Mouse (Mus musculus) heart, adult 2 months (tissue): ENCODE measurements at regions not wholly inside any gene's neighbourhood (a gene's known extent, or its start where the extent isn't known, plus 50 kb on each side); places are given as distances from the start of the nearest gene placed in this dataset.

Source experiments
- DNase-seq, 2 experiments: peaks; one replicate each; pipeline ENCODE4 v3.0.0; 2021
- H3K27ac ChIP-seq: fragments of 200-600 bp; 2 replicates; pipeline ENCODE4 v1.8.1; 2022
- H3K27me3 ChIP-seq: fragments of 200-500 bp; 2 replicates; pipeline ENCODE4 v1.6.1; 2012; ENCODE audit warnings: mild to moderate bottlenecking, low read length, inconsistent platforms, mixed read lengths; ENCODE audit not compliant: control insufficient read depth, insufficient read depth
- H3K36me3 ChIP-seq: fragments of 200-500 bp; 2 replicates; pipeline ENCODE4 v1.6.1; 2012; ENCODE audit warnings: low read length, inconsistent platforms; ENCODE audit not compliant: control insufficient read depth, insufficient read depth
- H3K4me1 ChIP-seq: fragments of 200-500 bp; 2 replicates; pipeline ENCODE4 v1.6.1; 2011; ENCODE audit warnings: low read length; ENCODE audit not compliant: control insufficient read depth, insufficient read depth
- H3K4me3 ChIP-seq: fragments of 200-600 bp; 2 replicates; pipeline ENCODE4 v1.8.1; 2022
- H3K79me2 ChIP-seq: fragments of 200-500 bp; replicated peaks from 2 replicates; pipeline ENCODE4 v1.6.1; 2012; ENCODE audit warnings: mild to moderate bottlenecking, inconsistent platforms, low read length, moderate library complexity, mixed read lengths; ENCODE audit not compliant: control insufficient read depth, insufficient read depth
- H3K9ac ChIP-seq: fragments of 200-500 bp; 2 replicates; pipeline ENCODE4 v1.6.1; 2012; ENCODE audit warnings: low read depth, mild to moderate bottlenecking, control low read depth, inconsistent platforms, low read length, mixed read lengths
- CTCF ChIP-seq: fragments of 200-600 bp; IDR thresholded peaks from 2 replicates; pipeline ENCODE4 v1.8.1; 2022; ENCODE audit warnings: antibody characterized with exemption, mild to moderate bottlenecking, moderate library complexity
- EP300 ChIP-seq: fragments of 200-500 bp; IDR thresholded peaks from 2 replicates; pipeline ENCODE4 v1.6.1; 2011; ENCODE audit warnings: low read depth, low read length, control low read depth; ENCODE audit not compliant: insufficient read depth
- POLR2A ChIP-seq: fragments of 200-500 bp; IDR thresholded peaks from 2 replicates; pipeline ENCODE4 v1.6.1; 2011; ENCODE audit warnings: mild to moderate bottlenecking, low read depth, low read length, control low read depth; ENCODE audit not compliant: insufficient read depth
- whole genome bisulfite sequencing: fragments of 180-500 bp; shearing (Covaris S2); methylation state at CpG from one replicate; pipeline ENCODE4 v1.1.7; 2018; 5-methylcytosine and 5-hydroxymethylcytosine counted together
- intact Hi-C: fragments of 180-260 bp; cut with DNase I; formaldehyde crosslinking; loops from one replicate; pipeline ENCODE4 v1.15.1; 2025

DNA sequence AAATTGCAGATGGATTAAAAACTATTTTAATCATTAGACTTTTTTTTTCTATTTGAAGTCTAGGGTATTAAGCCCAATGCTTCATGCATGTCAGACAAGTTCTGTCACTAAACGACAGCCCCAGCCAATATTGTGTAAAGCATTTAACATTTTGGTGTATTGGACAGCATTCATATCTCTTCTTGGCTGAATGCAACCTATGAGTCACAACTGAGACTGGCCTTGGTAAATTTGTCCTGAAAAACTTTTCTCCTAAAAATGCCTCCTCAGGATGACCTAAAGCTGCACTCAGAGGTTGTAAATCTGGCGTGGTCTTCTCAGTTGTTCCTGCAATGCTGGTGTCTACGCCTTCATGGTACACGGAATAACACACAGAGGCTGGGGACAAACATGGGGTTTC, 78.7 kb upstream of the Gpr141 start:
- intact Hi-C loops: no loop called here
- Histone ChIP-seq H3K27me3 (no peaks in the 10 kb centered on the region), H3K27ac (no peak overlapping the region), H3K4me1 (no peaks in the 10 kb centered on the region), H3K9ac (no peak overlapping the region), H3K36me3 (no peaks in the 10 kb centered on the region), H3K79me2 (no peaks in the 10 kb centered on the region), H3K4me3 (no peak overlapping the region)
- TF ChIP-seq POLR2A: no peak
- TF ChIP-seq EP300: no peak
- TF ChIP-seq CTCF: no peak
- WGBS: 67% methylated on average over 4 of the region's 4 CpGs
- DNase-seq: no peak

DNA sequence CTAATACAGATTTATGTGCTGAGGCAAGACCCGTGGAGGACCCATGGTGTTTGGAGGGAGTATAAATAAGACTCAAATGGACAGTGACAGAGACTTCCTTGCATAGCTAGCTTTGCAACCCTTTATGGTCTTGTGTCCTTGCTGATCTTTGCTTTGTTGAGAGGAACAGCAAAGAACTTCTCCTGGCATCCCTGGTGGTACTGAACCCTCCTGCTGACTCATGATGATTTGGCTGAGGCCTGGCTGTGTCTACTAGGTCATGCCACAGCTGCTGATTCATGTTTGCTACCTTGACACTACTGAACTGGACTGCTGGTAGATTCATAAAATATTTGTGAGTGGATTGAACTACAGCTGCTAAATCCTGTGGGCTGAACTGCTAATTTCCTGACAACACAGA, 73.1 kb upstream of the Gpr141 start:
- TF ChIP-seq POLR2A (no peak), EP300 (no peak), CTCF (no peak)
- no peaks in the 10 kb centered on the region for H3K79me2 ChIP-seq
- H3K27ac ChIP-seq: no peak overlapping the region
- no peak overlapping the region for H3K9ac ChIP-seq
- no peaks in the 10 kb centered on the region for H3K4me1 ChIP-seq
- no peaks in the 10 kb centered on the region for H3K36me3 ChIP-seq
- intact Hi-C loops: no loop called here
- 74% methylated on average over 1 of the region's 1 CpGs for WGBS
- H3K4me3 ChIP-seq: no peak overlapping the region
- no peak for DNase-seq
- H3K27me3 ChIP-seq: no peaks in the 10 kb centered on the region

DNA sequence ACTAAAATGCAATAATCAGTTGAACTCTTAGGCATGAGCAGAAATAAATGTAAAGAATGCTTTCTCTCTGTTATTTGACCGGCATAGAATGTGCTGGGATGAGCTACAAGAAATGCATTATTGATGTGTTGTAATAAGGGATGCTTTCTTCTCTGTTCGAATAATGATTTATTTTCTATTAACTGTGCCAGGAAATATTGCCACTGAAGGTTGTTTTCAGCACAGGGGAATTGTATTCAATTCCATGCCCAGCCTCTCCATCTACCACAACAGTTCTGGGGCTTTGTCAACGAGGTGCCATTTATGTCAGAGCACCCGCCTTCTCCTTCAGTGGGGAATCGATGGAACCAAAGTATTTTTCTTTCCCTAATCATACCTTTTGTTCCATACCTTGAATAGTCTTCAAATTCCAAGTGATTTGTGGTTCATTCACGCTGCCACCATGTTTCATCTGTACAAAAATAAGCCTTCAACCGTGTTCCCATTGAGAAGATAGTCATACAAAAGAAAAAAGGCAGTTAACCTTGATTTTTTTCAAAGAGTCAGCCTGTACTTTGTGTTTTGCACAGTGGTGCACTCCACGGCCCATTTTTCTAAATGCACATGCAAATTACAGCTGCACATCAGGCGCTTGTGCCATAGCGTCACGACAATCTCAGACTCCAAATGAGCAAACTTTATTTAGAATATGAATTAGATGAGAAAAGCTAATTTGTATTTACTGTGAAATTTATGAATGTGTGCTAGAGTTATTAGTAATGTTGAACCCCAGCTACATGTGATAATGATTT, 65.1 kb upstream of the Gpr141 start:
- no peaks in the 10 kb centered on the region for H3K79me2 ChIP-seq
- no peak for DNase-seq
- 86% methylated on average over 11 of the region's 11 CpGs for WGBS

DNA sequence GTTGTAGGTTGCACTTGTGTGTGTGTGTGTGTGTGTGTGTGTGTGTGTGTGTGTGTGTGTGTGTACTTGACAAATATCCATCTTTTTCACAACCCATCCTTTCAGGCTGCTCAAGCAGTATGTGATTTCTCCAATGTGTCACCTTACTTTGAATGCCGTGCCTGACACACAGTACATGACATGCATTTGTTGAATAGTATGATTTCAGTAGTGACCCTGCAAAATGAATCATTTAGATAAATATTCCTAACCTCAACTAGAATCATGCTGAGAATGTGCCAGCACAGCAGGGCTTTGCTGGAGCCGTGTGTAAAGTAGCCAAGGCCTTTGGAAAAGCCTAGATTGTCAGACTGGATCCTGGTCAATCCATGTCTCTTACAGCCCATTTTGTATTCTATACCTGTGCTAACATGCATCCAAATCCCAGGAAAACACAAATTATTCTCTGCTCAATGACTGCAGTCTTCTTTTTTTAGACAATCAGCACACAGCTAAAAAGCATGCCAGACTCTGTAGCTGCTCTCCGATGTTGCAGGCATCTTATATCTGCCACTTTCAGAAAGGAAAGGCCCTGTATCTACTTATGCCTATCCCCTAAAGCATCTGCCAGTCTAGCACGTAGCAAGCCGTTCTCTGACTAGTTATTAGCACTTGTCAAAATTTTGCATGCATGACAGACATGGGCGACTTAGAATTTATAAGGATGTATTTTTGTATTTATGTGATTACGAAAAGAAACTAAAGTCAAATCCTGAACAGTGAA, 60.0 kb upstream of the Gpr141 start:
- no peaks in the 10 kb centered on the region for H3K27me3 ChIP-seq
- no peak overlapping the region for H3K4me3 ChIP-seq
- H3K36me3 ChIP-seq: no peaks in the 10 kb centered on the region
- no peak for DNase-seq
- 79% methylated on average over 7 of the region's 7 CpGs for WGBS
- TF ChIP-seq CTCF (no peak), EP300 (no peak), POLR2A (no peak)
- H3K79me2 ChIP-seq: no peaks in the 10 kb centered on the region
- no peak overlapping the region for H3K9ac ChIP-seq
- H3K4me1 ChIP-seq: no peaks in the 10 kb centered on the region
- intact Hi-C loops: no loop called here
- H3K27ac ChIP-seq: no peak overlapping the region

More for the DNA sequence above, 65.1 kb upstream of the Gpr141 start:
- H3K4me1 ChIP-seq: no peaks in the 10 kb centered on the region
- H3K27me3 ChIP-seq: no peaks in the 10 kb centered on the region
- H3K9ac ChIP-seq: no peak overlapping the region
- H3K36me3 ChIP-seq: no peaks in the 10 kb centered on the region
- no peak overlapping the region for H3K27ac ChIP-seq
- H3K4me3 ChIP-seq: no peak overlapping the region
- TF ChIP-seq CTCF (no peak), POLR2A (no peak), EP300 (no peak)
- intact Hi-C loops: no loop called here

DNA sequence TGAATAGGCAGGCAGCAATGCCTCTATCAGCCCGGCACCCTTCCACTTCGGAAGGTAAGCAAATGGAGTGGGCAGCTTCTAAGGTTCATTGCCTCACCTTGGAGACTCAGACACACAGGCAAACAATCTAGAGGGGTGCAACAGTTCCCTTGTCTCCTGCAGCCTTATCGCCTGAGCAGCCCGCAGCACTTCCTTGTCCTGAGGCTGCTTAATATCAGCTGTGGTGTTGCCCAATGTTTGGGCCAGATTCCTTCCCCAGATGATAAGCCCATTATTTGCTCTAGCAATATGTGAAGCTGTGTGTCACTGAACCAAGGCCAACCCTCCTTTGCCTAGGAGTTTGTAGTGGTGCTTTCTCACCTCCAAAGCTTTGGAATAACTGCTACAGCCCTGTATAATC, 58.8 kb upstream of the Gpr141 start:
- no peak for TF ChIP-seq POLR2A
- no peak for TF ChIP-seq CTCF
- no peak for TF ChIP-seq EP300
- Histone ChIP-seq H3K4me3 (no peak overlapping the region), H3K9ac (no peak overlapping the region), H3K79me2 (no peaks in the 10 kb centered on the region), H3K36me3 (no peaks in the 10 kb centered on the region), H3K27me3 (no peaks in the 10 kb centered on the region), H3K27ac (no peak overlapping the region), H3K4me1 (no peaks in the 10 kb centered on the region)
- peak in 1 of 2 experiments; percentile 4 for DNase-seq
- WGBS: 35% methylated on average over 4 of the region's 4 CpGs
- intact Hi-C loops: no loop called here

DNA sequence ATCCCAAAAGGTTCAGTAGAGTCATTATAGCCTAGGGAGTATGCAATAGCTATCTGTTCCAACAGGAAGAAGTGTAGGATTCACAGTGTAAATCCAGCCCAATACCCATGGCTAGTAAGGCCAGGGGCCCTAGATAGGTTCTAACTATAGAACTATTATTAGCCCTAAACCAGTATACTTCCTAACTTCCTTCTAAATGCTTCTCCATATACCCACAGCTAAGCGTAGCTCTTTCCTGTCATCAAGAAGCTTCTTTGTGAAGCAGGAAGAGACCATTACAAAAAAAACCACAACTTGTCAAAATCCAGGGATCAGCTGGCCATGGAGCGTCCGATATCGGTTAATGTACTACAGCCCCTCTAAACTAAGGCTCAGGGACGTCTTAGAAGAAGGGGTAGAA, 57.7 kb upstream of the Gpr141 start:
- Histone ChIP-seq H3K36me3 (no peaks in the 10 kb centered on the region), H3K9ac (no peak overlapping the region), H3K27me3 (no peaks in the 10 kb centered on the region), H3K79me2 (no peaks in the 10 kb centered on the region), H3K27ac (no peak overlapping the region), H3K4me1 (no peaks in the 10 kb centered on the region), H3K4me3 (no peak overlapping the region)
- no peak for DNase-seq
- TF ChIP-seq POLR2A: no peak
- no peak for TF ChIP-seq EP300
- TF ChIP-seq CTCF: no peak
- intact Hi-C loops: no loop called here
- WGBS: 51% methylated on average over 5 of the region's 5 CpGs
